Mouse (Mus musculus): ENCODE results near the gene Necap2. TPM values are rescaled to one million over a fixed set of nuclear protein-coding genes. Genes with fewer than 3 reads are reported as not detected.

Gene Necap2
- polyA plus RNA-seq (2012): 97.0 and 104 TPM in 2 replicates

DNA sequence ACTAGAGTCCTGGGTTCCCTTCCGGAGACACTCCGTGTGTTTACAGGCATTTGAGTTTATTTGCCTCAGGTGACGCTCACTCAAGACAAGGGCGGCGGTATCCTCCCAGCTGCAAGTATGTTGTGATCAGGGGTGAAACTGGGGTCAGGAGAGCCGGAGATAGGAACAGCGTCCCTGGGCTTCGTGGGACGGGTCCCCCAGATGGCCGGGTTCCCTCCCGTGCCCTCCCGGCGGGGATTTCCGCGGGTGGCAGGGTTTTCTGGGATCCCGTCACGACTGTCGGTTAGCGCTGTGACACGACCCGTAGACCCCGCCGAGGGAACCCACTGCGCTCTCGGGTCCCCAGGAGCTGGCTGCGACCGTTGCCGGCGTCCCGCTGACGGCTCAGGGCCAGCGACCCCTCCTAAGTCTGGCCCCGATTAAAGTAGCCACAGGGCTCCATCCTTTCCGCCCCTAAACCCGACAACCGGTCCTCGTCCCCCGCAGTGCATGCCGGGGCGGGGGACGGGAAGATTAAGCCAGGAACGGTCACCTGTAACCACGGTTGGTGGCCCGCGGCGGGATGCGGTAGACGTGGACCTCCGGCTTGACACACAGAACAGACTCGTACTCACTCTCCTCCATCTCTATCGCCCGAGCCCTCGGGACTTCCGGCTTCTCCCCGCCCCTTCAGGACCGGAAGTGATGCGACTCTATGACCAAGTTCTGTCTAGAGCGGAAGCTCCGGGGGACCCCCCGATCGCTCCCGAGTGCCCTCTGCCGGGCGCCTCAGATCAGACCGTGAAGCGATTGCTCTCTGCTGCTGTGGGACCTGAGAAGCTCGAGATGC, at the start of gene Necap2:
Gene Necap2 (minus strand): TSS at position 677 of the 829 bp plus-strand sequence.

DNA sequence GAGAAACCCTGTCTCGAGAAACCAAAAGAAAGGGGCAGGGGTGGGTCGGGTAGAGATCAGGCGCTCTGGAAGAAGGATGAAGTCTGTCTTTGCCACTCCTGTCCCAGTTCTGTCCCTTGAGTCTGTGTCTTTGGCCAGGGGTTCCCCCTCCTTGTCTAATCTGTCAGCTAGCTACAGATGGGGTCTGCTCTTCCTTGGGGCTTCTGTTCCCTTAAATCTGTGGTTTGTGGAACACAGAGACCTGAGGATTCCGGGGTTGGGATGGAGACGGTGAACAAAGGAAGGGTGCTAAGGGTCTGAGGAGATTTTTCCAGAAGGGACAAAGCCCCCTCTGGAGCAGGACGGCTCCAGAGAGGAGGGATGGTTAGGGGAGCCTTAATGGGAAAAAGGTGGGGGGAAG, 9.9 kb upstream of the Necap2 start, which contains the start of gene Spata21:
Gene Spata21 (plus strand): TSS at position 301 of the 400 bp plus-strand sequence.

DNA sequence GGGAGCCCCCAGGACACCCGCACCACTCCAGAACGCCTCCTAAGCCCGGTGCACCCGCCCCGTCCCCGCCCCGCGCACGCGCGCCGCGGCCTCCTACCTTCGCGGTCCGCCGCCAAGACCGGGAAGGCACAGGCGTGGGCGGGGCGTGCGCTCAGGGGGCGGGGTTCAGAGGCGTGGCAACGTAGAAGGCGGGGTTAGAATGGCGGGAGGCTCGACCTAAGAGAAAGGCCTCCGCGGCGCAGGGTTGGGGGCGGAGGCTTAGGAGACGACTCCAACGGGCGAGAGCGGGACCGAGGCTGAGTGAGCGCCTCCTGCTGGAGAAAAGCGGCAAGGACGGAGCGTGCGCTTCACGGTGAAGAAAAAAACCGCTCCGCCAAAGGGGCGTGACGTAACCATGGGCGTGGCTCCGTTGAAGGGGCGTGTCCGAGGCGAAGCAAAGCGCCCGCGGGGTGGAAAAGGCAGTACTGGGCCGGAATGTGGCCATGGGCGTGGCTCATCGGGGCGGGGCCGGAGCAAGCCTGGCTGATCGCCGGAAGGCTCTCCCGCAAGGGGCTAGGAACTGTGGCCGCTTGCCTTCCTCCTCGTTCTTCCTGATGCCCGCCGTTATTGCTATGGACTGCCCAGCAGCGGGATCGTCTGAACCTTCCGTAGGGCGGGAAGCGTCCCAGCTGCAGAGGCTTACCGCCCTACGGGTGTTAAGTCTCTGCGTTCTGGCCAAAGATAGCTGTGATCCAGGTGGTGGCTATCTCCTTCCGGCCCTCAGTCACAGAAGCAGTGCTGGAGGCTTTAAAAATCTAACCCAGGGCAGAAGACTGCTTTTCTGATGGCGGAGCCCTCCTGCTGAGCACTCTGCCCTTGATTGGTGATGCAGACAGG, 17.5 kb downstream of the Necap2 start, which contains the start of gene Crocc:
Gene Crocc (minus strand): TSS at position 125 of the 876 bp plus-strand sequence.

Other genes with a start within 250 kb of the Necap2 start
- gene Padi1, start 232.6 kb downstream of the Necap2 start, polyA plus RNA-seq (2012): 0.24 and 0.49 TPM in 2 replicates
- 8.7 and 11.8 TPM in 2 replicates for gene Padi2, start 172.0 kb downstream of the Necap2 start, polyA plus RNA-seq (2012)
- gene Sdhb, start 117.2 kb downstream of the Necap2 start, polyA plus RNA-seq (2012): 120 and 134 TPM in 2 replicates
- gene Atp13a2, start 91.5 kb downstream of the Necap2 start, polyA plus RNA-seq (2012): 203 and 226 TPM in 2 replicates
- 0.62 and 1.4 TPM in 2 replicates for gene Mfap2, start 67.9 kb downstream of the Necap2 start, polyA plus RNA-seq (2012)
- gene Crocc, start 17.8 kb downstream of the Necap2 start, polyA plus RNA-seq (2012): 22.6 and 32.8 TPM in 2 replicates
- not detected in 2 replicates for gene Spata21, start 10.0 kb upstream of the Necap2 start, polyA plus RNA-seq (2012)
- gene Szrd1, start 61.4 kb upstream of the Necap2 start, polyA plus RNA-seq (2012): 106 and 123 TPM in 2 replicates
- 15.0 and 15.5 TPM in 2 replicates for gene Fbxo42, start 69.6 kb upstream of the Necap2 start, polyA plus RNA-seq (2012)
- 2.6 and 3.3 TPM in 2 replicates for gene Rsg1, start 135.6 kb upstream of the Necap2 start, polyA plus RNA-seq (2012)
- not detected in 2 replicates for gene Arhgef19, start 161.1 kb upstream of the Necap2 start, polyA plus RNA-seq (2012)
- gene Epha2, start 222.9 kb upstream of the Necap2 start, polyA plus RNA-seq (2012): 1.7 and 2.5 TPM in 2 replicates